In the genomic region with DNA sequence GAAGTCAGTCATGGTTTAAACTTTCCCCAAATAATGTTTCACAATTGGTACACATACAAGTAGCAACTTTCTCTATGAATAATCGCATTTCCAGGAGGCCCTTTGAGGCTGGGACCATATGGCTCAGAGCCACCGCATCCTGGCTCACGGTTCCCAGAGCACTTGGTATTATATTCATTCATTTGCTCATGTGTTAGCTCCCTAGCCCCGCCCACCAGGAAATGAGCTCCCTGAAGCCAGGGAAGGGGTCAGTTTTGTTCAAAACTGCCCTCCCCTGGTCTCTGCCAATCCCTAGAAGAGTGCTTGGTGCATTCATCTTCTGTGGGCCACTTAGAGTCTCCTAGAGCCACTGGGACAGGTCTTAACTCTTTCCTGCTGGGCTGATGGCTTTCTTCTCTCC, we compare ENCODE assay signal across 24 mouse cellular contexts.
DNase-seq lines count a peak whose midpoint lies in the region; ATAC-seq lines count a peak whose summit lies in the region.
"Had no signal": no experiment of that assay in that cellular context is flagged by ENCODE, and none has a peak within 500 bp of the region (broad histone marks: within the 10 kb centered on the region; RNA-seq: fewer than 3 reads in every experiment).

No protein-coding gene starts in this region.

- peak; percentile 5 for DNase-seq in embryo, embryonic 10.5 days (ENCODE audit: low spot score)
- DNase-seq in embryo, embryonic 10 days (ENCODE audit: low spot score) = no peak
- no peak for DNase-seq in forebrain, embryonic 10.5 days (ENCODE audit: extremely low spot score, low spot score)
- peak; percentile 10 for DNase-seq in left cerebral cortex, postnatal 4 days
- no peak for DNase-seq in left cerebral cortex, adult 11 months (ENCODE audit: low spot score)
- DNase-seq in Muller cell, postnatal 12 days (ENCODE audit: inconsistent ontology term) = peak; percentile 19
- DNase-seq in midbrain, embryonic 14.5 days = no peak
- DNase-seq: adrenal gland, postnatal 36 days; cerebellum, adult 18-20 months; cerebellum, postnatal 36 days; gastrocnemius, adult 2 months; kidney, adult 8-10 months; kidney, postnatal 14 days; lung, postnatal 36 days; thymus, adult 2 months had no signal

- peak; percentile 36; the same call in 1 of the 2 replicates for ATAC-seq in forebrain, embryonic 16.5 days
- ATAC-seq in midbrain, embryonic 14.5 days (ENCODE audit: low FRiP score, low TSS enrichment) = no peak
- ATAC-seq: CD4-positive, CD25-positive, alpha-beta regulatory T cell, adult 4 months; hindbrain, embryonic 16.5 days; intestine, embryonic 15.5 days; midbrain, embryonic 15.5 days had no signal

- no peak overlapping the region for H3K27ac ChIP-seq in forebrain, embryonic 16.5 days (ENCODE audit: low read length)
- no peak overlapping the region for H3K27ac ChIP-seq in forebrain, embryonic 10.5 days
- no peak overlapping the region for H3K27ac ChIP-seq in midbrain, embryonic 14.5 days (replicated peaks; ENCODE audit: low read depth, low read length)
- H3K27ac ChIP-seq: embryonic facial prominence, embryonic 12.5 days; gastrocnemius, adult 2 months; hindbrain, embryonic 10.5 days; intestine, embryonic 15.5 days; midbrain, embryonic 15.5 days; stomach, postnatal 0 days had no signal

- H3K4me1 ChIP-seq in forebrain, embryonic 16.5 days (replicated peaks; ENCODE audit: control insufficient read depth, insufficient read depth, low read length) = no peaks in the 10 kb centered on the region
- H3K4me1 ChIP-seq in forebrain, embryonic 10.5 days = peaks cover 4% of the 10 kb centered on the region; the same call in 1 of the 2 replicates
- H3K4me1 ChIP-seq in midbrain, embryonic 14.5 days (ENCODE audit: control insufficient read depth, insufficient read depth, low read length) = no peaks in the 10 kb centered on the region
- H3K4me1 ChIP-seq: embryonic facial prominence, embryonic 12.5 days; hindbrain, embryonic 10.5 days; intestine, embryonic 15.5 days had no signal

- no peak overlapping the region for H3K4me2 ChIP-seq in forebrain, embryonic 16.5 days (ENCODE audit: low read length)
- H3K4me2 ChIP-seq in midbrain, embryonic 14.5 days (ENCODE audit: low read length) = no peak overlapping the region
- H3K4me2 ChIP-seq: embryonic facial prominence, embryonic 12.5 days; intestine, embryonic 15.5 days; midbrain, embryonic 15.5 days had no signal

- 23% methylated on average over 4 of the region's 4 CpGs for WGBS in forebrain, embryonic 16.5 days
- 59% methylated on average over 4 of the region's 4 CpGs for WGBS in forebrain, embryonic 10.5 days
- 53% methylated on average over 4 of the region's 4 CpGs for WGBS in midbrain, embryonic 14.5 days

- intact Hi-C loops in left cerebral cortex, postnatal 4 days (cut with DNase I) = no loop called here

- no peaks in the 10 kb centered on the region for H3K27me3 ChIP-seq in forebrain, embryonic 16.5 days (replicated peaks; ENCODE audit: control insufficient read depth, insufficient read depth, low read length)
- H3K27me3 ChIP-seq in forebrain, embryonic 10.5 days (ENCODE audit: poor library complexity, severe bottlenecking) = no peaks in the 10 kb centered on the region
- no peaks in the 10 kb centered on the region for H3K27me3 ChIP-seq in midbrain, embryonic 14.5 days (ENCODE audit: control insufficient read depth, insufficient read depth, low read length)
- H3K27me3 ChIP-seq: embryonic facial prominence, embryonic 12.5 days; intestine, embryonic 15.5 days; midbrain, embryonic 15.5 days had no signal

- no peak overlapping the region for H3K9ac ChIP-seq in forebrain, embryonic 16.5 days (replicated peaks; ENCODE audit: low read depth, low read length)
- H3K9ac ChIP-seq in midbrain, embryonic 14.5 days (replicated peaks; ENCODE audit: low read length) = no peak overlapping the region
- H3K9ac ChIP-seq: embryonic facial prominence, embryonic 12.5 days; intestine, embryonic 15.5 days; midbrain, embryonic 15.5 days had no signal

- H3K4me3 ChIP-seq in forebrain, embryonic 16.5 days (replicated peaks; ENCODE audit: low read length) = no peak overlapping the region
- H3K4me3 ChIP-seq in forebrain, embryonic 10.5 days = no peak overlapping the region
- no peak overlapping the region for H3K4me3 ChIP-seq in midbrain, embryonic 14.5 days (replicated peaks; ENCODE audit: low read depth, low read length)
- H3K4me3 ChIP-seq: embryonic facial prominence, embryonic 12.5 days; erythroblast, embryonic 14.5 days; gastrocnemius, adult 2 months; hindbrain, embryonic 10.5 days; intestine, embryonic 15.5 days; midbrain, embryonic 15.5 days had no signal

- no peaks in the 10 kb centered on the region for H3K36me3 ChIP-seq in forebrain, embryonic 16.5 days (ENCODE audit: control insufficient read depth, insufficient read depth)
- no peaks in the 10 kb centered on the region for H3K36me3 ChIP-seq in forebrain, embryonic 10.5 days (replicated peaks)
- no peaks in the 10 kb centered on the region for H3K36me3 ChIP-seq in midbrain, embryonic 14.5 days (ENCODE audit: control insufficient read depth, insufficient read depth, low read length)
- H3K36me3 ChIP-seq: embryonic facial prominence, embryonic 12.5 days; hindbrain, embryonic 10.5 days; intestine, embryonic 15.5 days; midbrain, embryonic 15.5 days had no signal

- no peaks in the 10 kb centered on the region for H3K9me3 ChIP-seq in forebrain, embryonic 16.5 days (ENCODE audit: control insufficient read depth, low read length)
- H3K9me3 ChIP-seq in forebrain, embryonic 10.5 days = no peaks in the 10 kb centered on the region
- no peaks in the 10 kb centered on the region for H3K9me3 ChIP-seq in midbrain, embryonic 14.5 days (ENCODE audit: control insufficient read depth, low read length)
- H3K9me3 ChIP-seq: embryonic facial prominence, embryonic 12.5 days; hindbrain, embryonic 10.5 days; intestine, embryonic 15.5 days; midbrain, embryonic 15.5 days had no signal

Comparison
In these comparisons a context has a peak if more than half of its experiments do, and no peak if none do; other contexts are left out.
1. DNase-seq: peak in embryo, embryonic 10.5 days (single experiment), left cerebral cortex, postnatal 4 days (single experiment) and Muller cell, postnatal 12 days (single experiment); none in embryo, embryonic 10 days (single experiment), forebrain, embryonic 10.5 days (single experiment), left cerebral cortex, adult 11 months (single experiment) and midbrain, embryonic 14.5 days (single experiment).